Mouse (Mus musculus) C2C12 (cell line): ENCODE results near the gene Oscar.

Experiments
- CEBPB ChIP-seq: IDR thresholded peaks from one replicate; pipeline ENCODE4 v1.6.1; 2011; ENCODE audit warnings: low read depth, mild to moderate bottlenecking, control low read depth, moderate library complexity
- CTCF ChIP-seq: IDR thresholded peaks from one replicate; pipeline ENCODE4 v1.5.1; 2011; ENCODE audit not compliant: control insufficient read depth, insufficient read depth, insufficient read length
- MAX ChIP-seq: IDR thresholded peaks from one replicate; pipeline ENCODE4 v1.6.1; 2011; ENCODE audit warnings: mild to moderate bottlenecking, control low read depth
- MYOD1 ChIP-seq: IDR thresholded peaks from one replicate; pipeline ENCODE4 v1.6.1; 2011; ENCODE audit warnings: low read depth; ENCODE audit not compliant: control insufficient read depth, insufficient read length
- MYOG ChIP-seq: IDR thresholded peaks from one replicate; pipeline ENCODE4 v1.6.1; 2011; ENCODE audit not compliant: control insufficient read depth, insufficient read length; ENCODE audit errors: extremely low read depth
- USF1 ChIP-seq: IDR thresholded peaks from one replicate; pipeline ENCODE4 v1.6.1; 2011; ENCODE audit warnings: low read depth, mild to moderate bottlenecking, control low read depth, moderate library complexity

- TF ChIP-seq CTCF (no peak), CEBPB (no peak), MYOD1 (no peak), USF1 (no peak), MAX (no peak), MYOG (no peak)
These were observed 44.1 kb downstream of the Oscar start for GRCm38 (mm10) chr7:3571847-3572246.
